Comparison of ENCODE assay signal across 27 mouse cellular contexts in the genomic region with DNA sequence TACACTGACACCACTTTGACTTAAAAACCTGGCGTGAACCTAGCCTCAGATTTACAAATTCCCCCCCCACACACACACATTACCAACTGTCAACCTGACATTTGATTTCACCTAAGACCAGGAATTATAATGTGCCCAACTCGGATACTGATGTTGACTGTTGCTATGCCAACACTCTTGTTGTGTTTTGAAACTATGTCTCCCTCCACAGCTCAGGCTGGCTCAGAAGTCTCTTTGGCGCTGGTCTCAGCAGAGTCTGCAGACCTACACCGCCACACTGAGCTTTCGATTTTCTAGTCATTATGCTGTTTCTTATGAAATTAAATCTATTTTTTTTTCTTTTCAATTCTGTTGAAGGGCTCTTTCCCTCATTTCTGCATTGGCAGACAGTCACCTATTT. TPM values are rescaled to one million over a fixed set of nuclear protein-coding genes. Genes with fewer than 3 reads are reported as not detected.
A peak's percentile ranks its signal among the peaks of the same experiment; 100 is the strongest.
DNase-seq lines count a peak whose midpoint lies in the region; ATAC-seq and TF ChIP-seq lines count a peak whose summit lies in the region.
"Had no signal": no experiment of that assay in that cellular context is flagged by ENCODE, and none has a peak within 500 bp of the region (broad histone marks: within the 10 kb centered on the region; RNA-seq: fewer than 3 reads in every experiment).

No protein-coding gene starts in this region.

- no peaks in the 10 kb centered on the region for H3K27me3 ChIP-seq in forebrain, embryonic 14.5 days (replicated peaks; ENCODE audit: control insufficient read depth, insufficient read depth, low read length)
- no peaks in the 10 kb centered on the region for H3K27me3 ChIP-seq in forebrain, embryonic 13.5 days
- no peaks in the 10 kb centered on the region for H3K27me3 ChIP-seq in hindbrain, postnatal 0 days (ENCODE audit: insufficient read depth, low read length)
- no peaks in the 10 kb centered on the region for H3K27me3 ChIP-seq in hindbrain, embryonic 14.5 days (ENCODE audit: control insufficient read depth, insufficient read depth, low read length)
- H3K27me3 ChIP-seq in midbrain, postnatal 0 days (ENCODE audit: insufficient read depth, low read length) = no peaks in the 10 kb centered on the region
- no peaks in the 10 kb centered on the region for H3K27me3 ChIP-seq in midbrain, embryonic 11.5 days (ENCODE audit: control insufficient read depth, insufficient read depth, low read length)
- H3K27me3 ChIP-seq: embryonic facial prominence, embryonic 15.5 days; heart, embryonic 13.5 days; hindbrain, embryonic 15.5 days; intestine, embryonic 15.5 days; limb, embryonic 15.5 days; neural tube, embryonic 15.5 days had no signal

- no peak for ATAC-seq in forebrain, embryonic 14.5 days
- no peak for ATAC-seq in forebrain, embryonic 13.5 days
- no peak for ATAC-seq in hindbrain, postnatal 0 days
- no peak for ATAC-seq in hindbrain, embryonic 14.5 days (ENCODE audit: low FRiP score)
- ATAC-seq in midbrain, postnatal 0 days (ENCODE audit: low FRiP score) = no peak
- no peak for ATAC-seq in midbrain, embryonic 11.5 days (ENCODE audit: low FRiP score)
- ATAC-seq: intestine, embryonic 15.5 days had no signal

- no peak overlapping the region for H3K27ac ChIP-seq in forebrain, embryonic 14.5 days (ENCODE audit: low read depth, low read length)
- no peak overlapping the region for H3K27ac ChIP-seq in forebrain, embryonic 13.5 days
- H3K27ac ChIP-seq in hindbrain, postnatal 0 days = no peak overlapping the region
- no peak overlapping the region for H3K27ac ChIP-seq in hindbrain, embryonic 14.5 days
- H3K27ac ChIP-seq in midbrain, postnatal 0 days (ENCODE audit: low read depth, low read length) = no peak overlapping the region
- H3K27ac ChIP-seq in midbrain, embryonic 11.5 days (ENCODE audit: low read depth, low read length) = no peak overlapping the region
- H3K27ac ChIP-seq: embryonic facial prominence, embryonic 15.5 days; heart, embryonic 13.5 days; hindbrain, embryonic 15.5 days; intestine, embryonic 15.5 days; left cerebral cortex, adult 2 months; limb, embryonic 15.5 days; neural tube, embryonic 15.5 days; stomach, postnatal 0 days had no signal

- H3K9ac ChIP-seq in forebrain, embryonic 14.5 days (ENCODE audit: low read length) = no peak overlapping the region
- H3K9ac ChIP-seq in forebrain, embryonic 13.5 days = no peak overlapping the region
- no peak overlapping the region for H3K9ac ChIP-seq in hindbrain, postnatal 0 days (replicated peaks; ENCODE audit: low read length)
- H3K9ac ChIP-seq in hindbrain, embryonic 14.5 days = no peak overlapping the region
- no peak overlapping the region for H3K9ac ChIP-seq in midbrain, postnatal 0 days (replicated peaks; ENCODE audit: low read length, poor library complexity, severe bottlenecking)
- no peak overlapping the region for H3K9ac ChIP-seq in midbrain, embryonic 11.5 days (ENCODE audit: low read length)
- H3K9ac ChIP-seq: embryonic facial prominence, embryonic 15.5 days; heart, embryonic 13.5 days; hindbrain, embryonic 15.5 days; intestine, embryonic 15.5 days; limb, embryonic 15.5 days; neural tube, embryonic 15.5 days had no signal

- no peaks in the 10 kb centered on the region for H3K9me3 ChIP-seq in forebrain, embryonic 14.5 days (replicated peaks; ENCODE audit: control insufficient read depth, low read length)
- H3K9me3 ChIP-seq in forebrain, embryonic 13.5 days (replicated peaks) = no peaks in the 10 kb centered on the region
- H3K9me3 ChIP-seq in hindbrain, postnatal 0 days (ENCODE audit: low read length) = no peaks in the 10 kb centered on the region
- no peaks in the 10 kb centered on the region for H3K9me3 ChIP-seq in hindbrain, embryonic 14.5 days (ENCODE audit: control insufficient read depth, low read length)
- H3K9me3 ChIP-seq in midbrain, postnatal 0 days (ENCODE audit: low read length) = no peaks in the 10 kb centered on the region
- no peaks in the 10 kb centered on the region for H3K9me3 ChIP-seq in midbrain, embryonic 11.5 days (ENCODE audit: control insufficient read depth, low read length)
- H3K9me3 ChIP-seq: embryonic facial prominence, embryonic 15.5 days; heart, embryonic 13.5 days; hindbrain, embryonic 15.5 days; intestine, embryonic 15.5 days; limb, embryonic 15.5 days; neural tube, embryonic 15.5 days had no signal

- DNase-seq in forebrain, embryonic 14.5 days (ENCODE audit: low spot score) = peak; percentile 37
- peak; percentile 45 for DNase-seq in hindbrain, postnatal 0 days (ENCODE audit: low spot score)
- DNase-seq in hindbrain, embryonic 14.5 days (ENCODE audit: low spot score) = no peak
- DNase-seq in midbrain, postnatal 0 days (ENCODE audit: low spot score) = peak; percentile 24
- DNase-seq in midbrain, embryonic 11.5 days (ENCODE audit: low spot score, missing footprints) = no peak
- DNase-seq in frontal cortex, postnatal 25 days (ENCODE audit: low spot score in 2 of 2) = no peak
- DNase-seq: adrenal gland, postnatal 14 days; cerebellum, adult 11 months; cerebellum, adult 9-11 months; heart, postnatal 36 days; kidney, adult 8-10 months; kidney, postnatal 10 days; right cerebral cortex, adult 18-20 months; thymus, adult 2 months had no signal

- no peak overlapping the region for H3K4me2 ChIP-seq in forebrain, embryonic 14.5 days (ENCODE audit: low read length)
- H3K4me2 ChIP-seq in forebrain, embryonic 13.5 days = no peak overlapping the region
- no peak overlapping the region for H3K4me2 ChIP-seq in hindbrain, postnatal 0 days (ENCODE audit: low read depth, low read length)
- no peak overlapping the region for H3K4me2 ChIP-seq in hindbrain, embryonic 14.5 days (replicated peaks)
- H3K4me2 ChIP-seq in midbrain, postnatal 0 days (ENCODE audit: low read depth, low read length, poor library complexity, severe bottlenecking) = no peak overlapping the region
- no peak overlapping the region for H3K4me2 ChIP-seq in midbrain, embryonic 11.5 days
- H3K4me2 ChIP-seq: embryonic facial prominence, embryonic 15.5 days; heart, embryonic 13.5 days; hindbrain, embryonic 15.5 days; intestine, embryonic 15.5 days; limb, embryonic 15.5 days; neural tube, embryonic 15.5 days had no signal

- H3K4me3 ChIP-seq in forebrain, embryonic 14.5 days (ENCODE audit: low read depth, low read length) = no peak overlapping the region
- no peak overlapping the region for H3K4me3 ChIP-seq in forebrain, embryonic 13.5 days
- H3K4me3 ChIP-seq in hindbrain, postnatal 0 days (ENCODE audit: low read length) = no peak overlapping the region
- no peak overlapping the region for H3K4me3 ChIP-seq in hindbrain, embryonic 14.5 days (replicated peaks; ENCODE audit: low read length)
- H3K4me3 ChIP-seq in midbrain, postnatal 0 days (ENCODE audit: low read depth, low read length) = no peak overlapping the region
- H3K4me3 ChIP-seq in midbrain, embryonic 11.5 days (ENCODE audit: low read depth, low read length) = no peak overlapping the region
- H3K4me3 ChIP-seq: embryonic facial prominence, embryonic 15.5 days; heart, embryonic 13.5 days; hindbrain, embryonic 15.5 days; intestine, embryonic 15.5 days; left cerebral cortex, adult 2 months; limb, embryonic 15.5 days; neural tube, embryonic 15.5 days had no signal

- no peaks in the 10 kb centered on the region for H3K36me3 ChIP-seq in forebrain, embryonic 14.5 days (ENCODE audit: control insufficient read depth, insufficient read depth, low read length)
- H3K36me3 ChIP-seq in forebrain, embryonic 13.5 days (ENCODE audit: poor library complexity, severe bottlenecking) = no peaks in the 10 kb centered on the region
- no peaks in the 10 kb centered on the region for H3K36me3 ChIP-seq in hindbrain, postnatal 0 days (ENCODE audit: insufficient read depth, low read length)
- no peaks in the 10 kb centered on the region for H3K36me3 ChIP-seq in hindbrain, embryonic 14.5 days (replicated peaks; ENCODE audit: control insufficient read depth, insufficient read depth)
- no peaks in the 10 kb centered on the region for H3K36me3 ChIP-seq in midbrain, postnatal 0 days (ENCODE audit: insufficient read depth, low read length)
- no peaks in the 10 kb centered on the region for H3K36me3 ChIP-seq in midbrain, embryonic 11.5 days (ENCODE audit: control insufficient read depth, insufficient read depth, low read length)
- H3K36me3 ChIP-seq: embryonic facial prominence, embryonic 15.5 days; heart, embryonic 13.5 days; hindbrain, embryonic 15.5 days; intestine, embryonic 15.5 days; limb, embryonic 15.5 days; neural tube, embryonic 15.5 days had no signal

- no peaks in the 10 kb centered on the region for H3K4me1 ChIP-seq in forebrain, embryonic 14.5 days (ENCODE audit: control insufficient read depth, insufficient read depth, low read length)
- H3K4me1 ChIP-seq in forebrain, embryonic 13.5 days = no peaks in the 10 kb centered on the region
- H3K4me1 ChIP-seq in hindbrain, postnatal 0 days (ENCODE audit: insufficient read depth, low read length) = no peaks in the 10 kb centered on the region
- no peaks in the 10 kb centered on the region for H3K4me1 ChIP-seq in hindbrain, embryonic 14.5 days (replicated peaks; ENCODE audit: control insufficient read depth, insufficient read depth, low read length)
- H3K4me1 ChIP-seq in midbrain, postnatal 0 days (ENCODE audit: insufficient read depth, low read length) = no peaks in the 10 kb centered on the region
- no peaks in the 10 kb centered on the region for H3K4me1 ChIP-seq in midbrain, embryonic 11.5 days (ENCODE audit: control insufficient read depth, insufficient read depth, low read length)
- H3K4me1 ChIP-seq: neural tube, embryonic 15.5 days had no signal

- no peak for TF ChIP-seq CTCF in hindbrain, postnatal 0 days (IDR thresholded peaks at IDR 0.05; ENCODE audit: low read depth)
- TF ChIP-seq CTCF in midbrain, postnatal 0 days (IDR thresholded peaks at IDR 0.05) = no peak

- 70% methylated on average over 5 of the region's 5 CpGs for WGBS in forebrain, embryonic 14.5 days
- WGBS in forebrain, embryonic 13.5 days = 67% methylated on average over 5 of the region's 5 CpGs
- WGBS in hindbrain, postnatal 0 days = 49% methylated on average over 5 of the region's 5 CpGs
- WGBS in hindbrain, embryonic 14.5 days = 61% methylated on average over 5 of the region's 5 CpGs
- 40% methylated on average over 5 of the region's 5 CpGs for WGBS in midbrain, postnatal 0 days
- 77% methylated on average over 5 of the region's 5 CpGs for WGBS in midbrain, embryonic 11.5 days

RNA-seq across cellular contexts. Expression of gene Rsph1, which starts 14.5 kb away (rescaled TPM):
- polyA plus RNA-seq in forebrain, embryonic 14.5 days (2014; fragmentation: Nextera tagmentation; extraction: Ambion mirVana) = 2.9 and 3.6 TPM in 2 replicates
- polyA plus RNA-seq in forebrain, embryonic 13.5 days (2015; fragmentation: Nextera tagmentation; extraction: Ambion mirVana) = 4.0 and 5.2 TPM in 2 replicates
- 0.50 and 1.3 TPM in 2 replicates for total RNA-seq in hindbrain, postnatal 0 days (2014; rRNA removed)
- 8.9 TPM in 2 replicates for polyA plus RNA-seq in hindbrain, postnatal 0 days (2015; fragmentation: Nextera tagmentation; extraction: Ambion mirVana)
- polyA plus RNA-seq in hindbrain, embryonic 14.5 days (2014; fragmentation: Nextera tagmentation; extraction: Ambion mirVana) = 3.5 and 5.0 TPM in 2 replicates
- total RNA-seq in midbrain, postnatal 0 days (2014; rRNA removed) = 2.8 and 3.5 TPM in 2 replicates
- polyA plus RNA-seq in midbrain, postnatal 0 days (2015; fragmentation: Nextera tagmentation; extraction: Ambion mirVana) = 6.0 and 8.5 TPM in 2 replicates
- 0.63 and 1.7 TPM in 2 replicates for polyA plus RNA-seq in midbrain, embryonic 11.5 days (2014; fragmentation: Nextera tagmentation; extraction: Ambion mirVana)
- total RNA-seq: common myeloid progenitor, adult 5-6 weeks had no signal

RNA-seq across cellular contexts. Expression of gene Slc37a1, which starts 23.9 kb away (rescaled TPM):
- polyA plus RNA-seq in forebrain, embryonic 14.5 days (2014; fragmentation: Nextera tagmentation; extraction: Ambion mirVana) = 6.9 and 7.9 TPM in 2 replicates
- 10.4 and 11.4 TPM in 2 replicates for polyA plus RNA-seq in forebrain, embryonic 13.5 days (2015; fragmentation: Nextera tagmentation; extraction: Ambion mirVana)
- total RNA-seq in hindbrain, postnatal 0 days (2014; rRNA removed) = 8.8 and 10.7 TPM in 2 replicates
- polyA plus RNA-seq in hindbrain, postnatal 0 days (2015; fragmentation: Nextera tagmentation; extraction: Ambion mirVana) = 5.7 and 6.8 TPM in 2 replicates
- 10.4 and 11.6 TPM in 2 replicates for polyA plus RNA-seq in hindbrain, embryonic 14.5 days (2014; fragmentation: Nextera tagmentation; extraction: Ambion mirVana)
- total RNA-seq in midbrain, postnatal 0 days (2014; rRNA removed) = 11.0 and 12.7 TPM in 2 replicates
- polyA plus RNA-seq in midbrain, postnatal 0 days (2015; fragmentation: Nextera tagmentation; extraction: Ambion mirVana) = 6.9 and 7.6 TPM in 2 replicates
- polyA plus RNA-seq in midbrain, embryonic 11.5 days (2014; fragmentation: Nextera tagmentation; extraction: Ambion mirVana) = 5.8 and 6.6 TPM in 2 replicates

RNA-seq across cellular contexts. Expression of gene Ubash3a, which starts 55.0 kb away (rescaled TPM):
- not detected in 2 replicates for polyA plus RNA-seq in forebrain, embryonic 14.5 days (2014; fragmentation: Nextera tagmentation; extraction: Ambion mirVana)
- polyA plus RNA-seq in forebrain, embryonic 13.5 days (2015; fragmentation: Nextera tagmentation; extraction: Ambion mirVana) = 0.04 TPM in 1 of 2 replicates, not detected in the other
- 0.21 TPM in 1 of 2 replicates, not detected in the other for total RNA-seq in hindbrain, postnatal 0 days (2014; rRNA removed)
- polyA plus RNA-seq in hindbrain, postnatal 0 days (2015; fragmentation: Nextera tagmentation; extraction: Ambion mirVana) = not detected in 2 replicates
- polyA plus RNA-seq in hindbrain, embryonic 14.5 days (2014; fragmentation: Nextera tagmentation; extraction: Ambion mirVana) = not detected in 2 replicates
- total RNA-seq in midbrain, postnatal 0 days (2014; rRNA removed) = not detected in 2 replicates
- 0.20 TPM in 1 of 2 replicates, not detected in the other for polyA plus RNA-seq in midbrain, postnatal 0 days (2015; fragmentation: Nextera tagmentation; extraction: Ambion mirVana)
- polyA plus RNA-seq in midbrain, embryonic 11.5 days (2014; fragmentation: Nextera tagmentation; extraction: Ambion mirVana) = 0.59 TPM in 1 of 2 replicates, not detected in the other
- total RNA-seq: gastrocnemius, adult 8-10 months; heart, postnatal 36 days; left cerebral cortex, adult 2 months; left cerebral cortex, postnatal 36 days had no signal
- polyA plus RNA-seq: C2C12; hindbrain, embryonic 15.5 days; neural tube, embryonic 15.5 days had no signal

Comparison
In these comparisons a context has a peak if more than half of its experiments do, and no peak if none do; other contexts are left out.
1. DNase-seq: peak in forebrain, embryonic 14.5 days (single experiment), hindbrain, postnatal 0 days (single experiment) and midbrain, postnatal 0 days (single experiment); none in hindbrain, embryonic 14.5 days (single experiment), midbrain, embryonic 11.5 days (single experiment) and frontal cortex, postnatal 25 days (0 of 2).